In the genomic region with DNA sequence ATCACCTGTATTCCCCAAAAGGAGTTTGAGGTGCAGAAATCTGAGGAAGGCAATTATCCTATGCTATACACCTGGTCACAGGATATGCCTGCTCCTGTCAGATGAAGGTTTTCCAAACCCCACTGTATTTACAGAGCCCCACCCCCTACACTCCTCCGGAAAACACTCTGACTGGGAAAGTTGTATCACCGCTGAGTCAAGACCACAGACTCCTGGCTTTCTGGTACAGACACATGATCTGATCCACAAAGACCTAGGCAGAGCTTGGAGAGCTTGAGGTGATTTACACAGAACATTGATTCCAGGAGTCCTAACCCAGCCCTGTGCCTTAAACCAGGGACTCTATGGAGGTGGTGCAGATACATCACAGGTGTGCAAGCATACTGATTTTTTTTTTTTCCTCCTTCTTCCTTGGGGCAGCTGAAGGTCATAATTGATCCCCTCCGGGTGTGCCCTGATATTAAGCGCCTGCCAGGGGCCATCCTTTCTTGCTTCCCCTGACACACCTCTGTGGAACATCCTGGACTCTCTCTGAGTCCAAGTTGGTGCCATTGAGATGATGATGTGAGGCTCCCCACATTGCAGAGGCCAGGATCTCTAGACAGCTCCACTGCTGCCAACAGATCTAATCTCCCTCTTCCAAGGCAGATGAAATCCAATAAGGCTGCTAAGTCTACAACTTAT, we compare ENCODE assay signal across 8 mouse cellular contexts. TPM values are rescaled to one million over a fixed set of nuclear protein-coding genes. Genes with fewer than 3 reads are reported as not detected.
DNase-seq lines count a peak whose midpoint lies in the region; ATAC-seq and TF ChIP-seq lines count a peak whose summit lies in the region.

No protein-coding gene starts in this region.

- no peaks in the 10 kb centered on the region for H3K27me3 ChIP-seq in heart, embryonic 11.5 days (ENCODE audit: control insufficient read depth, insufficient read depth, low read length)
- peaks cover 8% of the 10 kb centered on the region for H3K27me3 ChIP-seq in CH12.LX (replicated peaks)
- no peaks in the 10 kb centered on the region for H3K27me3 ChIP-seq in heart, postnatal 0 days (ENCODE audit: control insufficient read depth, insufficient read depth, low read length)
- H3K27me3 ChIP-seq in lung, postnatal 0 days (replicated peaks; ENCODE audit: insufficient read depth, low read length), result no peaks in the 10 kb centered on the region

- peak overlapping the region; percentile 89; the same call in 1 of the 2 replicates for H3K9ac ChIP-seq in heart, embryonic 11.5 days (ENCODE audit: low read depth, low read length)
- peak overlapping the region; percentile 93 for H3K9ac ChIP-seq in CH12.LX (ENCODE audit: insufficient read depth, low read depth)
- 0 out of 2 replicates have a peak overlapping the region, but pooled peaks have one; percentile 83 for H3K9ac ChIP-seq in heart, postnatal 0 days (replicated peaks; ENCODE audit: low read depth, low read length)
- H3K9ac ChIP-seq in lung, postnatal 0 days (replicated peaks; ENCODE audit: low read depth), result 0 out of 2 replicates have a peak overlapping the region, but pooled peaks have one; percentile 19

- in situ Hi-C loops in CH12.LX (cut with MboI; ENCODE audit: low pct_ligation_motif_present, low pct_unique_long_range_greater_than_20kb, low sequenced_read_pairs), result loop anchor here (5.0 kb wide), 1 partner anchor 36 kb away; no protein-coding TSS in a partner anchor

- TF ChIP-seq CTCF in CH12.LX (conservative IDR thresholded peaks at IDR 0.05 in 1 of 2, IDR thresholded peaks at IDR 0.05 in 1 of 2; ENCODE audit: low read depth in 2 of 2, low read length in 2 of 2), result no peak
- no peak for TF ChIP-seq CTCF in heart, postnatal 0 days (IDR thresholded peaks at IDR 0.05; ENCODE audit: low read depth)
- no peak for TF ChIP-seq CTCF in lung, postnatal 0 days (IDR thresholded peaks at IDR 0.05)

- TF ChIP-seq EP300 in CH12.LX (IDR thresholded peaks at IDR 0.05; ENCODE audit: low read length), result no peak
- TF ChIP-seq EP300 in heart, postnatal 0 days (IDR thresholded peaks at IDR 0.05; ENCODE audit: low read depth), result no peak
- TF ChIP-seq EP300 in lung, postnatal 0 days (IDR thresholded peaks at IDR 0.05), result no peak

- dilution Hi-C loops in CH12.LX (cut with MboI; ENCODE audit: extremely low pct_ligation_motif_present, extremely low pct_unique_long_range_greater_than_20kb, low sequenced_read_pairs), result no loop called here

- no peak overlapping the region for H3K27ac ChIP-seq in heart, embryonic 11.5 days (ENCODE audit: low read depth, low read length)
- no peak overlapping the region for H3K27ac ChIP-seq in CH12.LX (ENCODE audit: insufficient read depth, low read depth)
- peak overlapping the region; percentile 86; the same call in 1 of the 2 replicates for H3K27ac ChIP-seq in heart, postnatal 0 days (ENCODE audit: low read depth)
- no peak overlapping the region for H3K27ac ChIP-seq in lung, postnatal 0 days (ENCODE audit: low read length)

- intact Hi-C loops in heart, postnatal 36 days (cut with DNase I), result loop anchor here (2.0 kb wide), 2 partner anchors 26 to 34 kb away; no protein-coding TSS in a partner anchor

- H3K4me2 ChIP-seq in heart, embryonic 11.5 days, result peak overlapping the region; percentile 65
- peak overlapping the region; percentile 83 for H3K4me2 ChIP-seq in CH12.LX (ENCODE audit: insufficient read depth, low read depth, poor library complexity, severe bottlenecking)
- H3K4me2 ChIP-seq in heart, postnatal 0 days (ENCODE audit: low read depth, low read length), result peak overlapping the region; percentile 84
- peak overlapping the region; percentile 88 for H3K4me2 ChIP-seq in lung, postnatal 0 days (replicated peaks; ENCODE audit: low read depth, low read length)

- H3K9me3 ChIP-seq in heart, embryonic 11.5 days (replicated peaks; ENCODE audit: control insufficient read depth, low read length), result no peaks in the 10 kb centered on the region
- H3K9me3 ChIP-seq in CH12.LX (replicated peaks; ENCODE audit: low read length), result no peaks in the 10 kb centered on the region
- H3K9me3 ChIP-seq in heart, postnatal 0 days (replicated peaks; ENCODE audit: control insufficient read depth, low read length), result no peaks in the 10 kb centered on the region
- no peaks in the 10 kb centered on the region for H3K9me3 ChIP-seq in lung, postnatal 0 days (ENCODE audit: low read length)

- peaks cover 21% of the 10 kb centered on the region for H3K4me1 ChIP-seq in heart, embryonic 11.5 days (ENCODE audit: control insufficient read depth, insufficient read depth, low read length)
- peaks cover 3 to 53% of the 10 kb centered on the region in 2 experiments; a peak in 3 of 4 replicates for H3K4me1 ChIP-seq in CH12.LX (ENCODE audit: control insufficient read depth in 1 of 2, insufficient read depth in 2 of 2)
- peaks cover 13% of the 10 kb centered on the region for H3K4me1 ChIP-seq in heart, postnatal 0 days (ENCODE audit: control insufficient read depth, insufficient read depth)
- H3K4me1 ChIP-seq in lung, postnatal 0 days (ENCODE audit: insufficient read depth, low read depth, low read length), result peaks cover 7% of the 10 kb centered on the region; the same call in 1 of the 2 replicates

- no peak for ATAC-seq in heart, embryonic 11.5 days (replicated peaks; ENCODE audit: insufficient number of reproducible peaks, low FRiP score, low TSS enrichment)
- no peak for ATAC-seq in heart, postnatal 0 days (ENCODE audit: insufficient read depth, low read depth)
- ATAC-seq in lung, postnatal 0 days, result no peak

- 42% methylated on average over 4 of the region's 4 CpGs for WGBS in heart, embryonic 11.5 days (ENCODE audit: insufficient replicate concordance)
- 48% methylated on average over 4 of the region's 4 CpGs for WGBS in heart, postnatal 0 days
- 30% methylated on average over 4 of the region's 4 CpGs for whole genome bisulfite sequencing in lung, postnatal 0 days

- no peak for TF ChIP-seq POLR2A in CH12.LX (IDR thresholded peaks at IDR 0.05; ENCODE audit: low read depth, low read length)

- no peaks in the 10 kb centered on the region for H3K36me3 ChIP-seq in heart, embryonic 11.5 days (ENCODE audit: control insufficient read depth, insufficient read depth, low read length)
- peaks cover 0 to 2% of the 10 kb centered on the region in 2 experiments for H3K36me3 ChIP-seq in CH12.LX (replicated peaks in 1 of 2; ENCODE audit: control insufficient read depth in 1 of 2, insufficient read depth in 1 of 2, low read length in 1 of 2)
- no peaks in the 10 kb centered on the region for H3K36me3 ChIP-seq in heart, postnatal 0 days (replicated peaks; ENCODE audit: control insufficient read depth, insufficient read depth, low read length)
- no peaks in the 10 kb centered on the region for H3K36me3 ChIP-seq in lung, postnatal 0 days (ENCODE audit: insufficient read depth, low read length)

- peaks cover 35% of the 10 kb centered on the region for H3K79me2 ChIP-seq in CH12.LX (replicated peaks; ENCODE audit: control insufficient read depth, extremely low read depth, insufficient read depth, poor library complexity, severe bottlenecking)

- no peak for TF ChIP-seq RAD21 in CH12.LX (IDR thresholded peaks at IDR 0.05; ENCODE audit: low read depth, low read length)

- H3K4me3 ChIP-seq in heart, embryonic 11.5 days (ENCODE audit: low read depth, low read length), result peak overlapping the region; percentile 89
- H3K4me3 ChIP-seq in CH12.LX (replicated peaks in 1 of 3; ENCODE audit: low read depth in 2 of 3, low read length in 2 of 3, poor library complexity in 1 of 3), result peak overlapping the region; percentile 59 to 84 (median 77)
- peak overlapping the region; percentile 79 for H3K4me3 ChIP-seq in heart, postnatal 0 days (ENCODE audit: low read depth, low read length)
- peak overlapping the region; percentile 94 for H3K4me3 ChIP-seq in lung, postnatal 0 days (ENCODE audit: low read depth, low read length)

- DNase-seq in heart, postnatal 36 days, result no peak
- DNase-seq in CH12.LX (ENCODE audit: extremely low read depth), result no peak
- DNase-seq in heart, postnatal 0 days (ENCODE audit: low spot score), result no peak
- peak; percentile 12 for DNase-seq in lung, postnatal 0 days (ENCODE audit: low spot score)
- no peak for DNase-seq in urinary bladder, postnatal 36 days (ENCODE audit: low spot score in 2 of 2)
- DNase-seq in right cerebral cortex, postnatal 10 days (ENCODE audit: low spot score in 2 of 2), result no peak
- DNase-seq in adipocyte (ENCODE audit: low spot score), result no peak

TF ChIP-seq in CH12.LX, 34 proteins besides CTCF, POLR2A, EP300 and RAD21:
- TF ChIP-seq E2F4 (IDR thresholded peaks at IDR 0.05; ENCODE audit: insufficient replicate concordance, low read depth, low read length) (no peak), SIN3A (IDR thresholded peaks at IDR 0.05; ENCODE audit: low read length) (0 out of 2 replicates have a peak, but pooled peaks have one; percentile 39)

RNA-seq across cellular contexts. Expression of a gene that starts 1.6 kb away (rescaled TPM):
- polyA plus RNA-seq in heart, embryonic 11.5 days (2014; fragmentation: Nextera tagmentation; extraction: Ambion mirVana), result 11.0 and 11.4 TPM in 2 replicates
- 10 to 100 TPM; 19.0 to 22.3 TPM for total RNA-seq in heart, postnatal 36 days (2021)
- total RNA-seq in CH12.LX (2012; rRNA removed) (28.6 and 28.8 TPM in 2 replicates), CH12.LX (2014; rRNA removed) (23.5 and 24.2 TPM in 2 replicates)
- 49.3 and 50.6 TPM in 2 replicates for polyA plus RNA-seq in CH12.LX (2012; ENCODE audit: insufficient read length, low read depth)
- 18.2 and 21.6 TPM in 2 replicates for total RNA-seq in heart, postnatal 0 days (2014; rRNA removed; ENCODE audit: low replicate concordance)
- 10.1 and 12.1 TPM in 2 replicates for polyA plus RNA-seq in heart, postnatal 0 days (2015; fragmentation: Nextera tagmentation; extraction: Ambion mirVana)
- 25.8 and 30.7 TPM in 2 replicates for polyA plus RNA-seq in lung, postnatal 0 days (2015; fragmentation: Nextera tagmentation; extraction: Ambion mirVana)

RNA-seq across cellular contexts. Expression of a gene that starts 24.0 kb away (rescaled TPM):
- 233 and 290 TPM in 2 replicates for polyA plus RNA-seq in heart, embryonic 11.5 days (2014; fragmentation: Nextera tagmentation; extraction: Ambion mirVana)
- 100 to 1,000 TPM; 233 to 243 TPM for total RNA-seq in heart, postnatal 36 days (2021)
- total RNA-seq in CH12.LX (2012; rRNA removed) (223 and 268 TPM in 2 replicates), CH12.LX (2014; rRNA removed) (260 and 269 TPM in 2 replicates)
- 313 and 329 TPM in 2 replicates for polyA plus RNA-seq in CH12.LX (2012; ENCODE audit: insufficient read length, low read depth)
- 190 and 225 TPM in 2 replicates for total RNA-seq in heart, postnatal 0 days (2014; rRNA removed; ENCODE audit: low replicate concordance)
- polyA plus RNA-seq in heart, postnatal 0 days (2015; fragmentation: Nextera tagmentation; extraction: Ambion mirVana), result 188 and 200 TPM in 2 replicates
- 669 and 693 TPM in 2 replicates for polyA plus RNA-seq in lung, postnatal 0 days (2015; fragmentation: Nextera tagmentation; extraction: Ambion mirVana)

Comparison
In these comparisons a context has a peak if more than half of its experiments do, and no peak if none do; other contexts are left out.
1. H3K9ac ChIP-seq: peak in every context shown above with its lines; median percentile 93 in CH12.LX; 89 in heart, embryonic 11.5 days; 83 in heart, postnatal 0 days; 19 in lung, postnatal 0 days.